In genomic region chr4:55452546-55452945, GRCm38 (mm10) we compare ENCODE assay signal across 23 mouse cellular contexts.
DNase-seq lines count a peak whose midpoint lies in the region; ATAC-seq and TF ChIP-seq lines count a peak whose summit lies in the region.
"Had no signal": no experiment of that assay in that cellular context is flagged by ENCODE, and none has a peak within 500 bp of the region (broad histone marks: within the 10 kb centered on the region; RNA-seq: fewer than 3 reads in every experiment).

No protein-coding gene starts in this region.

- no peak overlapping the region for H3K27ac ChIP-seq in cerebellum, adult 2 months (ENCODE audit: insufficient read depth, low read length)
- no peak overlapping the region for H3K27ac ChIP-seq in liver, adult 2 months (replicated peaks; ENCODE audit: insufficient read depth, low read depth, low read length)
- no peak overlapping the region for H3K27ac ChIP-seq in liver, embryonic 12.5 days
- H3K27ac ChIP-seq: embryonic facial prominence, embryonic 13.5 days; embryonic facial prominence, embryonic 15.5 days; forebrain, embryonic 10.5 days; forebrain, embryonic 12.5 days had no signal

- H3K9me3 ChIP-seq in liver, embryonic 12.5 days (replicated peaks), result no peaks in the 10 kb centered on the region
- H3K9me3 ChIP-seq: embryonic facial prominence, embryonic 13.5 days; embryonic facial prominence, embryonic 15.5 days; forebrain, embryonic 10.5 days; forebrain, embryonic 12.5 days had no signal

- no peaks in the 10 kb centered on the region for H3K4me1 ChIP-seq in cerebellum, adult 2 months (ENCODE audit: control insufficient read depth, insufficient read depth, low read length)
- H3K4me1 ChIP-seq in liver, adult 2 months (ENCODE audit: control insufficient read depth, insufficient read depth, low read length), result no peaks in the 10 kb centered on the region
- no peaks in the 10 kb centered on the region for H3K4me1 ChIP-seq in liver, embryonic 12.5 days
- H3K4me1 ChIP-seq: embryonic facial prominence, embryonic 13.5 days; embryonic facial prominence, embryonic 15.5 days; forebrain, embryonic 10.5 days; forebrain, embryonic 12.5 days had no signal

- no peaks in the 10 kb centered on the region for H3K36me3 ChIP-seq in liver, adult 2 months (ENCODE audit: control insufficient read depth, insufficient read depth, low read length)
- H3K36me3 ChIP-seq in liver, embryonic 12.5 days, result no peaks in the 10 kb centered on the region
- H3K36me3 ChIP-seq: embryonic facial prominence, embryonic 13.5 days; embryonic facial prominence, embryonic 15.5 days; forebrain, embryonic 10.5 days; forebrain, embryonic 12.5 days had no signal

- peak; percentile 27 to 45 for DNase-seq in cerebellum, postnatal 14 days
- DNase-seq in cerebellum, adult 2 months, result no peak
- peak; percentile 10 for DNase-seq in liver, adult 2 months (ENCODE audit: extremely low read depth, low read depth, low spot score)
- DNase-seq in NIH3T3 (ENCODE audit: low read depth), result peak; percentile 33
- no peak for DNase-seq in c-Kit-positive CD71-positive TER-119-positive erythroid progenitor cells, embryonic 14.5 days (ENCODE audit: low spot score)
- DNase-seq: adrenal gland, adult 8-10 months; adrenal gland, postnatal 14 days; adrenal gland, postnatal 36 days; cerebellum, adult 11 months; cerebellum, adult 8-10 months; cerebellum, adult 9-11 months; cerebellum, postnatal 36 days; embryo, embryonic 11 days had no signal

- no peak for TF ChIP-seq POLR2A in cerebellum, adult 2 months (IDR thresholded peaks at IDR 0.05; ENCODE audit: borderline replicate concordance, insufficient read depth, low read length)
- no peak for TF ChIP-seq POLR2A in liver, adult 2 months (IDR thresholded peaks at IDR 0.05; ENCODE audit: extremely low read depth, insufficient read depth, low read length)

- H3K4me3 ChIP-seq in cerebellum, adult 2 months (replicated peaks; ENCODE audit: insufficient read depth, low read depth, low read length), result no peak overlapping the region
- no peak overlapping the region for H3K4me3 ChIP-seq in liver, adult 2 months (ENCODE audit: insufficient read depth, low read depth, low read length)
- H3K4me3 ChIP-seq in liver, embryonic 12.5 days, result no peak overlapping the region
- H3K4me3 ChIP-seq: embryonic facial prominence, embryonic 13.5 days; embryonic facial prominence, embryonic 15.5 days; erythroblast, embryonic 14.5 days; forebrain, embryonic 10.5 days; forebrain, embryonic 12.5 days had no signal

- WGBS in cerebellum, adult 2 months, result 41% methylated on average over 6 of the region's 6 CpGs
- 36% methylated on average over 6 of the region's 6 CpGs for WGBS in liver, adult 2 months
- WGBS in liver, embryonic 12.5 days (ENCODE audit: insufficient replicate concordance), result 65% methylated on average over 6 of the region's 6 CpGs

- no peaks in the 10 kb centered on the region for H3K79me2 ChIP-seq in liver, adult 2 months (ENCODE audit: control insufficient read depth, insufficient read depth, low read length)

- no peak overlapping the region for H3K4me2 ChIP-seq in liver, embryonic 12.5 days
- H3K4me2 ChIP-seq: embryonic facial prominence, embryonic 13.5 days; embryonic facial prominence, embryonic 15.5 days; forebrain, embryonic 12.5 days had no signal

- no peak for TF ChIP-seq CTCF in cerebellum, adult 2 months (IDR thresholded peaks at IDR 0.05; ENCODE audit: borderline replicate concordance, insufficient read depth, low read depth, low read length)
- TF ChIP-seq CTCF in liver, adult 2 months (IDR thresholded peaks at IDR 0.05; ENCODE audit: low read depth, low read length), result no peak

- H3K9ac ChIP-seq in liver, adult 2 months (ENCODE audit: low read depth, low read length), result no peak overlapping the region
- no peak overlapping the region for H3K9ac ChIP-seq in liver, embryonic 12.5 days
- H3K9ac ChIP-seq: embryonic facial prominence, embryonic 13.5 days; embryonic facial prominence, embryonic 15.5 days; forebrain, embryonic 12.5 days had no signal

- no peaks in the 10 kb centered on the region for H3K27me3 ChIP-seq in cerebellum, adult 2 months (ENCODE audit: control insufficient read depth, insufficient read depth, low read length)
- no peaks in the 10 kb centered on the region for H3K27me3 ChIP-seq in liver, adult 2 months (ENCODE audit: control insufficient read depth, insufficient read depth, low read length)
- H3K27me3 ChIP-seq in liver, embryonic 12.5 days (replicated peaks), result no peaks in the 10 kb centered on the region
- H3K27me3 ChIP-seq: embryonic facial prominence, embryonic 13.5 days; embryonic facial prominence, embryonic 15.5 days; forebrain, embryonic 12.5 days; Patski had no signal

- ATAC-seq in liver, embryonic 12.5 days, result no peak
- ATAC-seq: activated CD4-positive, CD25-positive, alpha-beta regulatory T cell, adult 4 months; forebrain, embryonic 14.5 days; forebrain, embryonic 16.5 days; Patski had no signal

Comparison
In these comparisons a context has a peak if more than half of its experiments do, and no peak if none do; other contexts are left out.
1. DNase-seq: peak in cerebellum, postnatal 14 days (2 of 2), liver, adult 2 months (single experiment) and NIH3T3 (single experiment); none in cerebellum, adult 2 months (0 of 2) and c-Kit-positive CD71-positive TER-119-positive erythroid progenitor cells, embryonic 14.5 days (single experiment).